Mouse (Mus musculus) intestine, embryonic 15.5 days (tissue): ENCODE data around the gene Gm20662. TPM values are rescaled to one million over a fixed set of nuclear protein-coding genes. Genes with fewer than 3 reads are reported as not detected.

ENCODE experiments used
- ATAC-seq: fragments of 200-750 bp; cut with Nextera tagmentation; 2 replicates; pipeline ENCODE4 v1.8.0; 2017; ENCODE audit warnings: moderate TSS enrichment, moderate library complexity
- H3K27ac ChIP-seq: fragments of 300-500 bp; sonication (generic); 2 replicates; pipeline ENCODE4 v1.5.1; 2015; ENCODE audit warnings: mild to moderate bottlenecking, inconsistent platforms
- H3K27me3 ChIP-seq: fragments of 300-500 bp; sonication (generic); replicated peaks from 2 replicates; pipeline ENCODE4 v1.6.1; 2015; ENCODE audit warnings: inconsistent platforms
- H3K36me3 ChIP-seq: fragments of 300-500 bp; sonication (generic); 2 replicates; pipeline ENCODE4 v1.6.1; 2015; ENCODE audit warnings: inconsistent platforms
- H3K4me1 ChIP-seq: fragments of 300-500 bp; sonication (generic); replicated peaks from 2 replicates; pipeline ENCODE4 v1.6.1; 2015; ENCODE audit warnings: inconsistent platforms
- H3K4me2 ChIP-seq: fragments of 300-500 bp; sonication (generic); replicated peaks from 2 replicates; pipeline ENCODE4 v1.6.1; 2015; ENCODE audit warnings: mild to moderate bottlenecking, inconsistent platforms
- H3K4me3 ChIP-seq: fragments of 300-500 bp; sonication (generic); replicated peaks from 2 replicates; pipeline ENCODE4 v1.5.1; 2015; ENCODE audit warnings: inconsistent platforms
- H3K9ac ChIP-seq: fragments of 300-500 bp; sonication (generic); 2 replicates; pipeline ENCODE4 v1.6.1; 2015; ENCODE audit warnings: inconsistent platforms
- H3K9me3 ChIP-seq: fragments of 300-500 bp; sonication (generic); 2 replicates; pipeline ENCODE4 v1.6.1; 2016; ENCODE audit warnings: inconsistent platforms
- WGBS: fragments of 180-500 bp; shearing (Covaris S2); methylation state at CpG from one replicate; pipeline ENCODE4 v1.1.7; 2015; 5-methylcytosine and 5-hydroxymethylcytosine counted together
- polyA plus RNA-seq: library from polyadenylated mRNA; unstranded; fragments of >200 nt; fragmentation: Nextera tagmentation; extraction: Ambion mirVana; gene quantifications from 2 replicates; pipeline ENCODE4 v1.2.1, GENCODE M21; 2015

The Gm20662 gene
- polyA plus RNA-seq, 1 experiment from 2014 or later: 0.10 TPM

GRCm38 (mm10) chr9:107962916-107963315 lies 33.2 kb upstream of the Gm20662 start:
- H3K9me3 ChIP-seq: no peaks in the 10 kb centered on the region
- peak; percentile 34; the same call in 1 of the 2 replicates for ATAC-seq
- WGBS: 92% methylated on average over 9 of the region's 9 CpGs

GRCm38 (mm10) chr9:107963700-107964099 lies 32.4 kb upstream of the Gm20662 start:
- 26% methylated on average over 5 of the region's 5 CpGs for WGBS
- H3K4me3 ChIP-seq: no peak overlapping the region
- peaks cover 18% of the 10 kb centered on the region for H3K36me3 ChIP-seq
- no peaks in the 10 kb centered on the region for H3K4me1 ChIP-seq
- no peak overlapping the region for H3K9ac ChIP-seq
- no peak overlapping the region for H3K4me2 ChIP-seq
- no peak overlapping the region for H3K27ac ChIP-seq
- peak; percentile 81 for ATAC-seq
- H3K27me3 ChIP-seq: no peaks in the 10 kb centered on the region
- H3K9me3 ChIP-seq: no peaks in the 10 kb centered on the region

More at GRCm38 (mm10) chr9:107962916-107963315, 33.2 kb upstream of the Gm20662 start:
- Histone ChIP-seq H3K4me2 (no peak overlapping the region), H3K9ac (no peak overlapping the region), H3K4me3 (no peak overlapping the region), H3K27ac (no peak overlapping the region), H3K4me1 (no peaks in the 10 kb centered on the region), H3K27me3 (no peaks in the 10 kb centered on the region), H3K36me3 (peaks cover 18% of the 10 kb centered on the region)

- peaks cover 15% of the 10 kb centered on the region for H3K36me3 ChIP-seq
- no peaks in the 10 kb centered on the region for H3K4me1 ChIP-seq
- WGBS: 93% methylated on average over 9 of the region's 9 CpGs
- no peak overlapping the region for H3K27ac ChIP-seq
- H3K9ac ChIP-seq: no peak overlapping the region
- no peak overlapping the region for H3K4me3 ChIP-seq
- no peak overlapping the region for H3K4me2 ChIP-seq
- ATAC-seq: no peak
- H3K9me3 ChIP-seq: no peaks in the 10 kb centered on the region
- no peaks in the 10 kb centered on the region for H3K27me3 ChIP-seq
Observed at GRCm38 (mm10) chr9:107964681-107965080, 31.5 kb upstream of the Gm20662 start.

DNA sequence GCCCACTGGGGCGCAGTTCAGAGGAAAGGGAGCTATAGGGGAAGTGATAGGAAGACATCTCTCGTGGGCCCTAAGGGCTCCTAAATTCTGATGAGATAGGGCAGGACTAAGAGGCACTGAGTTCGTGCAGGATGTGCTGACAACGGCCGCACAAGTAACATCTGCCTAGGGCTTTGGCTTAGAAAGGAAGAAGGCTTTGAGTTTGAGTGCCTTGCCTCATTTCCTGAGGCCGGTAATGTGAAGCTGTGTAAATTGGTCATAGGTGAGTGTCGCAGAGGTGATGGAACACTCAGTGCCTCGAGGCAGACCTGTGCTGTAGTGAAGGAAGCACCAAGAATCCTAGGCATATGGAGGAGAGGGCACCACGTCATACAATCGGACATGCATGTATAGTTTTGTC lies 29.5 kb upstream of the Gm20662 start:
- no peaks in the 10 kb centered on the region for H3K27me3 ChIP-seq
- no peak for ATAC-seq
- no peaks in the 10 kb centered on the region for H3K9me3 ChIP-seq
- peaks cover 13% of the 10 kb centered on the region; the same call in 1 of the 2 replicates for H3K36me3 ChIP-seq
- no peak overlapping the region for H3K9ac ChIP-seq
- no peak overlapping the region for H3K4me2 ChIP-seq
- no peak overlapping the region; the same call in 1 of the 2 replicates for H3K27ac ChIP-seq
- no peak overlapping the region for H3K4me3 ChIP-seq
- 89% methylated on average over 10 of the region's 10 CpGs for WGBS
- no peaks in the 10 kb centered on the region for H3K4me1 ChIP-seq

DNA sequence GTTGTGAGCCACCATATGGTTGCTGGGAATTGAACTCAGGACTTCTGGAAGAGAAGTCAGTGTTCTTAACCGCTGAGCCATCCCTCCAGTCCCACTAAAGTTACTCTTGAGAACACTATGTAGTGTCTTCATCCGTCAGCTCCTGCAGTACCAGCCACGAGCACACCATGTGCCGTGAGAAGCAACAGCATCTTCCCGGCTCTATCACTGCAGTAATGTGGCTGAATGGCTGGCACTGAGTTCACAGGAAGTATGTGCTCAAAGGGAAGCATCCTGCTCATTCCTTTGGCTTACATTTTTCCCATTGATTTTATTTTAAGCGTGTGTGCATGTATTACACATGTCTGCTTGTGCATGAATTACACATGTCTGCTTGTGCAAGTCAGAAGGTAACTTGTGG lies 28.7 kb upstream of the Gm20662 start:
- Histone ChIP-seq H3K9me3 (no peaks in the 10 kb centered on the region), H3K36me3 (peaks cover 10% of the 10 kb centered on the region; the same call in 1 of the 2 replicates), H3K9ac (no peak overlapping the region), H3K4me2 (no peak overlapping the region), H3K27ac (no peak overlapping the region), H3K4me3 (no peak overlapping the region), H3K4me1 (no peaks in the 10 kb centered on the region), H3K27me3 (no peaks in the 10 kb centered on the region)
- no peak for ATAC-seq
- WGBS: 84% methylated on average over 6 of the region's 6 CpGs

DNA sequence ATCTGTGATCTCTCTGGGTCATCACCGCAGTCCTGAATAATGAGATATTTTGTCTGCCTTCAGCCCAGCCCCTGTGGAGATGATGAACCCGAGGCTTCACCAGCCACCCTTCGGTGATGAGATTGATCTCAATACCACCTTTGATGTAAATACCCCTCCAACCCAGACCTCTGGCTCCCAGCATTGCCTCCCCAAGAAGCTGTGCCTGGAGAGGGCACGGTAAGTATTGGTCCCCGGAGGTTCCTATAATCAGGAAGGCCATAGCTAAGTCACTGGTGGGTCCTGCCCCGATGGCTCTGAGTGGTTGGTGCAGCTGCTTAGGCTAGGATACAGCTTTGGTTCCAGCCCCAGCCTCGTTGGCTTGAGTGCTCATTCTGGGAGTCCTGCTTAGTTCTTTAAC lies 27.6 kb upstream of the Gm20662 start:
- no peak overlapping the region for H3K27ac ChIP-seq
- peaks cover 10% of the 10 kb centered on the region; the same call in 1 of the 2 replicates for H3K36me3 ChIP-seq
- no peak overlapping the region for H3K4me3 ChIP-seq
- H3K27me3 ChIP-seq: no peaks in the 10 kb centered on the region
- 89% methylated on average over 7 of the region's 7 CpGs for whole genome bisulfite sequencing
- H3K4me1 ChIP-seq: no peaks in the 10 kb centered on the region
- H3K4me2 ChIP-seq: no peak overlapping the region
- no peak for ATAC-seq
- H3K9me3 ChIP-seq: no peaks in the 10 kb centered on the region
- no peak overlapping the region for H3K9ac ChIP-seq

DNA sequence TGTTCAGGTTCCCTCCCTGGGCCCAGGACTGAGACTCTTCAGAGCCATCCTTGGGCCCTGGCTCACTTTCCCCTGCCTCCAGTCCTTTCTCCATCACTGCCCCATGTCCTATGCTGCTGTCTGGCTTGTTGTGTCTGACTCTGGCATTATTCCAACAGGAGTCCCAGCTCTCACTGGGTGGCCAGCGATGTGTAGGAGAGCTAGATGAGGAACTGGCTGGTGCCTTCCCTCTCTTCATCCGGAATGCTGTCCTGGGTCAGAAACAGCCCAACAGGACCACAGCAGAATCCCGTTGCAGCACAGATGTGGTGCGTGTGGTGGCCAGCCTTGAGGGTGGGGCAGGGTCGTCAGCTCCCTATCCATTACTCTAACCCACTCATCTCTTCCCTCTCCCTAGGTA lies 25.8 kb upstream of the Gm20662 start:
- Histone ChIP-seq H3K9me3 (no peaks in the 10 kb centered on the region), H3K4me2 (no peak overlapping the region), H3K4me3 (no peak overlapping the region), H3K27ac (no peak overlapping the region), H3K27me3 (no peaks in the 10 kb centered on the region), H3K36me3 (peaks cover 7% of the 10 kb centered on the region; the same call in 1 of the 2 replicates), H3K9ac (no peak overlapping the region), H3K4me1 (peaks cover 7% of the 10 kb centered on the region; the same call in 1 of the 2 replicates)
- 80% methylated on average over 5 of the region's 5 CpGs for WGBS
- no peak for ATAC-seq

GRCm38 (mm10) chr9:107971690-107972541 lies 24.2 kb upstream of the Gm20662 start:
- Histone ChIP-seq H3K4me1 (peaks cover 7% of the 10 kb centered on the region), H3K27ac (no peak overlapping the region), H3K4me3 (no peak overlapping the region), H3K9ac (no peak overlapping the region), H3K4me2 (no peak overlapping the region), H3K36me3 (peaks cover 7% of the 10 kb centered on the region; the same call in 1 of the 2 replicates), H3K9me3 (no peaks in the 10 kb centered on the region), H3K27me3 (no peaks in the 10 kb centered on the region)
- ATAC-seq: peak; percentile 56; the same call in 1 of the 2 replicates
- WGBS: 65% methylated on average over 8 of the region's 8 CpGs

DNA sequence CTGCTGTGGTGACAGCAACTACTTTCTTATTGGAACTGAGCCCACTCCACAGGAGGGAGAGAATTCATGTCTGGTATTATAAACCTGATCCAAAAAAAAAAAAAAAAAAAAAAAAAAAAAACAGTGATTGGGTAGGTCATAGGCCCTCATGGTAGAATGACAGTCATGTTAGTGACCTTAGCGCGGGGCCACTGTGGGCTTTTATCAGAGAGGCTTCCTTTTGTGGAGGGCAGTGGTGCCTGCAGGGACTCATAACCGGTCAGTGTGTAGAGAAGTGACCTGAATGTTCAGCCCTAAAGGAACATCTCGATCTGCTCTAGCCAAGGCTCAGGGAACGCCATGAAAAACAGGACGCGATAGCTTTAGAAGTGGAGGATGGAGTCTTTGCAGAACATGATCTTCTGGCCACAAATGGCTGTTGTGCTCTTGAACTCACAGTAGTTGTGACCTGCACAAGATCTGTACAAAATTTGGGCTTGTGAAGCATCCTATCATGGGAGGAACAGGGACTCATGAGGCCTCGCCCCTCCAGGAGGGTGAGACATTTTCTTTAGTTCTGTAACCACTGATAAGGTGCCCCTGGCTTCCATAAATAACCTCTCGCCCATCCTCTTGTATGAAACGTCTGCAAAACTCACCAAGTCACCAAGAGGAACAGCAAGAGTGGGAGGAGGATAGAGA lies 21.5 kb upstream of the Gm20662 start:
- Histone ChIP-seq H3K9me3 (no peaks in the 10 kb centered on the region), H3K9ac (no peak overlapping the region), H3K4me1 (peaks cover 7% of the 10 kb centered on the region), H3K4me3 (no peak overlapping the region), H3K4me2 (0 out of 2 replicates have a peak overlapping the region, but pooled peaks have one; percentile 56), H3K36me3 (peaks cover 7% of the 10 kb centered on the region; the same call in 1 of the 2 replicates), H3K27ac (peak overlapping the region; percentile 73; the same call in 1 of the 2 replicates), H3K27me3 (no peaks in the 10 kb centered on the region)
- WGBS: 76% methylated on average over 10 of the region's 10 CpGs
- peak; percentile 46; the same call in 1 of the 2 replicates for ATAC-seq

DNA sequence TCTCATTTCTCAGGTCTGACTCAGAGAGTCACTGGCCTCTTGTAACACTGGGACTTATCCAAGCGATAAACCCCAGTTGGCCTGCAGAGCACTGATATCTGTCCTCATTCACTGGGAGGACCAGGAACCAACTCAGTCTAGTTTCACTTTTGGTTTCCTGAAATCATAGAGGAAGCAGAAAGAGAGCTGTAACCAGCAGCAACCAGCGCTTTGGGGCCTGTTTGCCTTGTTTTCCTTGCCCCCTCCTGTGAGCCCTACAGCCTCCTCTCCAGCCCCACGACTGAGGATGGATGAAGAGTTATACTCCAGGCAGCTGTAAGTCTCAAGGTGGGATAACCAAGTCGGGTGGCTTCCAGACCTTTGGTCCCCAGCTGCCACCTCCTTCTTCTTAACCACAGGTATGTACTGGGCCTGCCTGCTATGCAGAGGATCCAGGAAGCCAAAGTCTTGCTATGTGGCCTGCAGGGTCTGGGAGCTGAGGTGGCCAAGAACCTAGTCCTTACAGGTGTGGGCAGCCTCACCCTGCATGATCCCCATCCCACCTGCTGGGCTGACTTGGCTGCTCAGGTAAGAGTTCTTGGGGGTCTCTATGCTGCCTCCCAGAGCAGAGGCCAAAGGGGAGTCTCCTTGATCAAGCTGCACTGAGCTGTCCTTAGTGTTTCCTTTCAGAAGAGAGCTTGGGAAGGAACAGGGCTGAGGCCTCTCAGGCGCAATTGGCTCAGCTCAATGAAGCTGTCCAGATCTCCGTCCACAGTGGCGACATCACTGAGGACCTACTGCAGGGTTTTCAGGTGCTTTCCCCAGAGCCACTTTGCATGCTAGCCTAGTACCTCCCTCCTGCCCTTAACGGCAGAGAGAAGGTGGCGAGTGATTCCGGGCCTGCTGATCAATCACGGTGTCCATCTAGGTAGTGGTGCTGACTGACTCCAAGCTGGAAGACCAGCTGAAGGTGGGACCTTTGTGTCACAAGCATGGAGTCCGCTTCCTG lies 20.5 kb upstream of the Gm20662 start, which contains the start of gene Uba7:
Gene Uba7 (plus strand): TSS at position 107 of the 988 bp plus-strand sequence.
- Histone ChIP-seq H3K9ac (peak within 1 kb of the TSS; percentile 42), H3K36me3 (0 out of 2 replicates have a peak, but pooled peaks cover under 1% of the 10 kb centered on the region), H3K4me1 (peaks cover 9% of the 10 kb centered on the region), H3K4me2 (peak within 1 kb of the TSS; percentile 56), H3K4me3 (peak within 1 kb of the TSS; percentile 27), H3K27me3 (no peaks in the 10 kb centered on the region), H3K9me3 (no peaks in the 10 kb centered on the region), H3K27ac (peak within 1 kb of the TSS; percentile 73)
- peak; percentile 89 for ATAC-seq
- WGBS: 62% methylated on average over 12 of the region's 12 CpGs

- no peaks in the 10 kb centered on the region for H3K36me3 ChIP-seq
- no peak overlapping the region for H3K27ac ChIP-seq
- no peak overlapping the region for H3K4me3 ChIP-seq
- ATAC-seq: no peak
- no peaks in the 10 kb centered on the region for H3K27me3 ChIP-seq
- WGBS: 84% methylated on average over 12 of the region's 12 CpGs
- H3K9ac ChIP-seq: no peak overlapping the region
- no peak overlapping the region for H3K4me2 ChIP-seq
- peaks cover 31% of the 10 kb centered on the region for H3K4me1 ChIP-seq
- no peaks in the 10 kb centered on the region for H3K9me3 ChIP-seq
Observed at GRCm38 (mm10) chr9:107978815-107979214, 17.3 kb upstream of the Gm20662 start.
